Mouse (Mus musculus): ENCODE results near the gene Tmc6. TPM values are rescaled to one million over a fixed set of nuclear protein-coding genes. Genes with fewer than 3 reads are reported as not detected.

Tmc6 gene
- polyA plus RNA-seq, 1 experiment from 2014 or later, result 3.6 TPM

DNA sequence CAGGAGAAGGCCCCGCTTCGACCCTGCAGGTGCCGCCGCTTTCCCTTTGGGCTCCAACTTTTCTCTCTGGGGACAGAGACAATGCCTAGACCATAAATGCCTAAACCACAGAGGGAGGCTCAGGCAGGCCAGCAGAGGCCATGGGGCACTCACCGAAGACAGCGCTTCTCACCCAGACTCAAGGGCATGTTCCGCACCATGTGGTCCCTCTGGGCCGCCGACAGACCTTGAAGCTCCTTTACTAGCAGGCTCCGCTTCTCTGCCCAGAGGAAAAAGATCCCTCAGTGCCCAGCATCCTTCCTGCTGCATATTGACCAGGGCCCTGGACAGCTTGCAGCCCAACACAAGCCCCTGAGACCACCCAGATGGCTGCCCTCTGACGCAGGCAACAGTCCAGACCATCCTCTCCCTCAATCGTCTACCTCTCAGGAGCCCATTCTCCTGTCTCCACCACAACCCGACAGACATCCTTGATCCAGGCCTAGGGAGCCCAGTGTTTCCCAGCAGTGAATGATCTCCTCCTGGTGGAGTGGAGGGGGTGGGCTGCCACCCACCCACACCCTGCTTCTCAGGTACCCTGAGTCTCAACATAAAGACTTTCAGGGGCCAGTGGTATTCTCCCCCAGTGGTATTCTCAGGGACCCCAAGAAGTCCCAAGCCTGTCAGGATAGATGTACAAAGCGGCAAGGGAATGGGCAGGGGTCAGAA lies 5.8 kb downstream of the Tmc6 start:
- no peaks in the 10 kb centered on the region for H3K27me3 ChIP-seq
- in situ Hi-C loops (cut with MboI; ENCODE audit: low pct_unique_long_range_greater_than_20kb), result no loop called here
- POLR2A ChIA-PET, result no interaction called here
- CTCF ChIA-PET, result no interaction called here
- no peak for TF ChIP-seq CTCF (IDR thresholded peaks at IDR 0.05)
- ATAC-seq (no peak), DNase-seq (ENCODE audit: low read depth, low spot score) (no peak)

DNA sequence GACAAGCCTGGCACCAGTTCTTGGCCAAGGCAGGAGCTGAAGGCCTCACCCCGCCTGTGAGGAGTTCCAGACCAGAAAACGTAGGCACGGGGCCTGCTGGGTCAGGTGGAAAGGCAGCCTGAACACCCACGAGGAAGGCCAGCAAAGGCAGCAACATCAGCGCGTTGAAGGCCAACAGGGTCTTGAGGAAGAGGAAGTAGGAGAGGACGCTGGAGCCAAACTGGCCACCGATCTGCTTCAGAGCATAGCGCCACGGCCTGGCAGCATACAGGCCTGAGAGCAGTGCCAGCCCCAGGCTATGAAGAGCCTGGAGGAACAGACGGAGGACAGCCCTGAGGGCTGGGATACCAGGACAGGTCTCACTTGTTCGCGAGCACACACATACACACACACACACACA lies 6.5 kb downstream of the Tmc6 start:
- ATAC-seq, result no peak
- H3K27me3 ChIP-seq, result no peaks in the 10 kb centered on the region
- ChIA-PET POLR2A (no interaction called here), CTCF (no interaction called here)
- no peak for TF ChIP-seq CTCF (IDR thresholded peaks at IDR 0.05)
- no peak for DNase-seq (ENCODE audit: low read depth, low spot score)
- in situ Hi-C loops (cut with MboI; ENCODE audit: low pct_unique_long_range_greater_than_20kb), result no loop called here

GRCm38 (mm10) chr11:117774925-117775324 lies 7.1 kb downstream of the Tmc6 start:
- no peak for TF ChIP-seq CTCF (IDR thresholded peaks at IDR 0.05)
- in situ Hi-C loops (cut with MboI; ENCODE audit: low pct_unique_long_range_greater_than_20kb), result no loop called here
- ChIA-PET CTCF (interaction anchor here (0.7 kb wide), 1 partner anchor 23 kb away, joined by 3 read pairs; no protein-coding TSS in a partner anchor), POLR2A (no interaction called here)
- H3K27me3 ChIP-seq, result no peaks in the 10 kb centered on the region
- DNase-seq (ENCODE audit: low read depth, low spot score), result no peak
- ATAC-seq, result no peak

DNA sequence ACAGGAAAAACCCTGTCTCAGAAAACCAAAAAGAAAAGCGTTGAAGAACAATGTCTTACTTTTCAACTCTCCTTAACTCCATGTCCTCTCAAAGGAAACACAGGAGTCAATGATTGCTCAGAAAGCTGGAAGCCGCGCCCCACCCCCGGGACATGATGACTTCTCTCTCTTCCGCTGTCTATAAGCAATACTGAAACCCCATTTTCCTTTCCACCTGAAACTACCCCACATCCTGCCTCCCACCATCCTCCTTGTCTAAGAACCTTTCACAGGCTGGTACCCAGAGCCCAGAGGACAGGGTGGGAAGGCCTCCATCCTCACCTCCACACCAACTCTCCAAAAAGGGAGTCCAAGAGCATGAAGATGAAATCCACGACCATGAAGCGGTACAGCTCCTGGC lies 9.6 kb downstream of the Tmc6 start:
- ATAC-seq (no peak), DNase-seq (ENCODE audit: low read depth, low spot score) (no peak)
- no peaks in the 10 kb centered on the region for H3K27me3 ChIP-seq
- CTCF ChIA-PET, result no interaction called here
- POLR2A ChIA-PET, result no interaction called here
- no peak for TF ChIP-seq CTCF (IDR thresholded peaks at IDR 0.05)
- in situ Hi-C loops (cut with MboI; ENCODE audit: low pct_unique_long_range_greater_than_20kb), result no loop called here

DNA sequence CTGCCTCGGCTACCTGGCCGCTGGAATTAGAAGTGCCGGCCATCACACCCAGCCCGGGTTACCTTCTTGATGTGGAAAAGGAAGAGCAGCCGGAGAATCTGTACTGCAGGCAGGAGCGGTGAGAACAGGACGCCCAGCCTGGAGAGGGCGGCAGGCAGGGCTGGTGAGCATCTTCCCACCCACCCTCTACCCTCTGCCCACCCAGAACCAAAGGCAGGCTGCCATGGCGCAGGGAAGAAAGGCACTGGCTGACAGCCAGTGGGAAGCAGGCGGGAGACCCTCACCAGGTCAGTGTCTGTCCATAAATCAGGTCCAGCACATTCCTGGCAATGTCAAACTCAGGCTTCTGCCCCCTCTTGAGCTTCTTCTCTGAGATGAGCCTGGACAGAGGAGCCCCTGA lies 11.6 kb downstream of the Tmc6 start:
- no peaks in the 10 kb centered on the region for H3K27me3 ChIP-seq
- ChIA-PET POLR2A (no interaction called here), CTCF (no interaction called here)
- TF ChIP-seq CTCF (IDR thresholded peaks at IDR 0.05), result no peak
- ATAC-seq (no peak), DNase-seq (ENCODE audit: low read depth, low spot score) (no peak)
- in situ Hi-C loops (cut with MboI; ENCODE audit: low pct_unique_long_range_greater_than_20kb), result no loop called here

DNA sequence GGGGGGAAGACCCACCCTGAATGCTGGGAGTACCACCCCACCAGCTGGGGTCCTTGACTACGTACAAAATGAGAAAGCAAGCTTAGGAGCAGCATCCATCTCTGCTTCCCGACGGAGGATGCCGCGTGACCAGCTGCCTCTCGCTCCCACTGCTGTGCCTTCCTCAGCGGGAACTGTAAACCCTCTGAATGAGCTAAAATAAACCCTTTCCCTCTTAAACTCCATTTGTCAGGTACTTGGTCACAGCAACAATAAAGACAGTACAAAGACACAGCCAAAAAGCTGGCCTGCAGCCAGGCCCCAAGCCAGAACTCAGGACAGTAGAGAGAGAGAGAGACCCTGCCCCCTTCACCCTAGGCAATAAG lies 12.3 kb downstream of the Tmc6 start:
- TF ChIP-seq CTCF (IDR thresholded peaks at IDR 0.05), result no peak
- H3K27me3 ChIP-seq, result no peaks in the 10 kb centered on the region
- ATAC-seq, result no peak
- ChIA-PET POLR2A (interaction anchor here (1.0 kb wide), 1 partner anchor 8 kb away, joined by 3 read pairs; no protein-coding TSS in a partner anchor), CTCF (no interaction called here)
- in situ Hi-C loops (cut with MboI; ENCODE audit: low pct_unique_long_range_greater_than_20kb), result no loop called here
- no peak for DNase-seq (ENCODE audit: low read depth, low spot score)

GRCm38 (mm10) chr11:117768725-117769682 lies 13.0 kb downstream of the Tmc6 start:
- TF ChIP-seq CTCF (IDR thresholded peaks at IDR 0.05), result no peak
- no peaks in the 10 kb centered on the region for H3K27me3 ChIP-seq
- ChIA-PET CTCF (interaction anchor here (1.4 kb wide), 1 partner anchor 15 kb away, joined by 3 read pairs; no protein-coding TSS in a partner anchor), POLR2A (interaction anchor here (1.0 kb wide), 1 partner anchor 9 kb away, joined by 3 read pairs; no protein-coding TSS in a partner anchor)
- DNase-seq (ENCODE audit: low read depth, low spot score) (no peak), ATAC-seq (no peak)
- in situ Hi-C loops (cut with MboI; ENCODE audit: low pct_unique_long_range_greater_than_20kb), result no loop called here

- TF ChIP-seq CTCF (IDR thresholded peaks at IDR 0.05), result no peak
- ChIA-PET CTCF (no interaction called here), POLR2A (no interaction called here)
- no peak for DNase-seq (ENCODE audit: low read depth, low spot score)
- H3K27me3 ChIP-seq, result no peaks in the 10 kb centered on the region
- no peak for ATAC-seq
- in situ Hi-C loops (cut with MboI; ENCODE audit: low pct_unique_long_range_greater_than_20kb), result no loop called here
Measured at GRCm38 (mm10) chr11:117766275-117766674, 15.7 kb downstream of the Tmc6 start.

- DNase-seq (ENCODE audit: low read depth, low spot score) (no peak), ATAC-seq (no peak)
- ChIA-PET POLR2A (interaction anchor here (1.0 kb wide), 1 partner anchor 13 kb away, joined by 4 read pairs; no protein-coding TSS in a partner anchor), CTCF (interaction anchor here (1.8 kb wide), 1 partner anchor 25 kb away, joined by 6 read pairs; no protein-coding TSS in a partner anchor)
- in situ Hi-C loops (cut with MboI; ENCODE audit: low pct_unique_long_range_greater_than_20kb), result no loop called here
- no peak for TF ChIP-seq CTCF (IDR thresholded peaks at IDR 0.05)
- no peaks in the 10 kb centered on the region for H3K27me3 ChIP-seq
Measured at GRCm38 (mm10) chr11:117765361-117765760, 16.6 kb downstream of the Tmc6 start.

- ChIA-PET CTCF (interaction anchor here (1.8 kb wide), 1 partner anchor 26 kb away, joined by 6 read pairs; no protein-coding TSS in a partner anchor), POLR2A (no interaction called here)
- ATAC-seq (no peak), DNase-seq (ENCODE audit: low read depth, low spot score) (no peak)
- no peaks in the 10 kb centered on the region for H3K27me3 ChIP-seq
- in situ Hi-C loops (cut with MboI; ENCODE audit: low pct_unique_long_range_greater_than_20kb), result no loop called here
- TF ChIP-seq CTCF (IDR thresholded peaks at IDR 0.05), result no peak
Measured at GRCm38 (mm10) chr11:117764319-117764718, 17.7 kb downstream of the Tmc6 start.

- DNase-seq (ENCODE audit: low read depth, low spot score) (no peak), ATAC-seq (no peak)
- in situ Hi-C loops (cut with MboI; ENCODE audit: low pct_unique_long_range_greater_than_20kb), result no loop called here
- TF ChIP-seq CTCF (IDR thresholded peaks at IDR 0.05), result no peak
- no peaks in the 10 kb centered on the region for H3K27me3 ChIP-seq
- ChIA-PET POLR2A (no interaction called here), CTCF (no interaction called here)
Measured at GRCm38 (mm10) chr11:117762246-117762645, 19.8 kb downstream of the Tmc6 start.

Measured in Patski (cell line).